Mouse (Mus musculus): ENCODE measurements around the gene Pum1. TPM values are rescaled to one million over a fixed set of nuclear protein-coding genes. Genes with fewer than 3 reads are reported as not detected.
"Not testable (repeated sequence)": the region's sequence is repeated elsewhere in the genome, so short reads cannot be mapped to it uniquely, and the experiment has no call there.

Gene Pum1
- polyA plus RNA-seq, 1 experiment from 2014 or later: 107 TPM

- no peaks in the 10 kb centered on the region for H3K4me1 ChIP-seq (ENCODE audit: control insufficient read depth, insufficient read depth, low read length)
- H3K4me3 ChIP-seq (ENCODE audit: low read depth, low read length): no peak overlapping the region
- no peak for ATAC-seq (ENCODE audit: insufficient read depth, low FRiP score, low TSS enrichment)
- H3K27ac ChIP-seq (ENCODE audit: low read depth, low read length): no peak overlapping the region
- H3K36me3 ChIP-seq (ENCODE audit: control insufficient read depth, insufficient read depth, low read length): no peaks in the 10 kb centered on the region
- H3K9me3 ChIP-seq (ENCODE audit: control insufficient read depth, low read length): no peaks in the 10 kb centered on the region
- no peak overlapping the region for H3K4me2 ChIP-seq (ENCODE audit: low read depth)
- H3K27me3 ChIP-seq (ENCODE audit: control insufficient read depth, insufficient read depth, low read length): no peaks in the 10 kb centered on the region
- no peak for DNase-seq (ENCODE audit: low spot score)
- WGBS: 86% methylated on average over 1 of the region's 1 CpGs
- H3K9ac ChIP-seq (ENCODE audit: low read length): no peak overlapping the region
Measured at GRCm38 (mm10) chr4:130645426-130645825, 17.7 kb upstream of the Pum1 start.

GRCm38 (mm10) chr4:130651286-130651685 lies 11.8 kb upstream of the Pum1 start:
- WGBS: 87% methylated on average over 4 of the region's 4 CpGs
- DNase-seq (ENCODE audit: low spot score): no peak

GRCm38 (mm10) chr4:130652546-130652945 lies 10.6 kb upstream of the Pum1 start:
- Histone ChIP-seq H3K9me3 (ENCODE audit: control insufficient read depth, low read length) (no peaks in the 10 kb centered on the region), H3K27me3 (ENCODE audit: control insufficient read depth, insufficient read depth, low read length) (no peaks in the 10 kb centered on the region), H3K9ac (ENCODE audit: low read length) (no peak overlapping the region), H3K36me3 (ENCODE audit: control insufficient read depth, insufficient read depth, low read length) (no peaks in the 10 kb centered on the region), H3K4me3 (ENCODE audit: low read depth, low read length) (no peak overlapping the region), H3K27ac (ENCODE audit: low read depth, low read length) (no peak overlapping the region), H3K4me2 (ENCODE audit: low read depth) (no peak overlapping the region), H3K4me1 (ENCODE audit: control insufficient read depth, insufficient read depth, low read length) (no peaks in the 10 kb centered on the region)
- 67% methylated on average over 4 of the region's 4 CpGs for WGBS
- DNase-seq (ENCODE audit: low spot score) (peak; percentile 19), ATAC-seq (ENCODE audit: insufficient read depth, low FRiP score, low TSS enrichment) (no peak)

More at GRCm38 (mm10) chr4:130651286-130651685, 11.8 kb upstream of the Pum1 start:
- Histone ChIP-seq H3K9ac (ENCODE audit: low read length) (no peak overlapping the region), H3K27ac (ENCODE audit: low read depth, low read length) (no peak overlapping the region), H3K4me3 (ENCODE audit: low read depth, low read length) (no peak overlapping the region), H3K27me3 (ENCODE audit: control insufficient read depth, insufficient read depth, low read length) (no peaks in the 10 kb centered on the region), H3K4me1 (ENCODE audit: control insufficient read depth, insufficient read depth, low read length) (no peaks in the 10 kb centered on the region), H3K4me2 (ENCODE audit: low read depth) (no peak overlapping the region), H3K36me3 (ENCODE audit: control insufficient read depth, insufficient read depth, low read length) (no peaks in the 10 kb centered on the region), H3K9me3 (ENCODE audit: control insufficient read depth, low read length) (no peaks in the 10 kb centered on the region)
- no peak for ATAC-seq (ENCODE audit: insufficient read depth, low FRiP score, low TSS enrichment)

- no peaks in the 10 kb centered on the region for H3K4me1 ChIP-seq (ENCODE audit: control insufficient read depth, insufficient read depth, low read length)
- WGBS: 58% methylated on average over 1 of the region's 1 CpGs
- no peak overlapping the region for H3K4me2 ChIP-seq (ENCODE audit: low read depth)
- no peak for ATAC-seq (ENCODE audit: insufficient read depth, low FRiP score, low TSS enrichment)
- no peak for DNase-seq (ENCODE audit: low spot score)
- no peaks in the 10 kb centered on the region for H3K27me3 ChIP-seq (ENCODE audit: control insufficient read depth, insufficient read depth, low read length)
- no peaks in the 10 kb centered on the region for H3K9me3 ChIP-seq (ENCODE audit: control insufficient read depth, low read length)
- no peaks in the 10 kb centered on the region for H3K36me3 ChIP-seq (ENCODE audit: control insufficient read depth, insufficient read depth, low read length)
- no peak overlapping the region for H3K27ac ChIP-seq (ENCODE audit: low read depth, low read length)
- no peak overlapping the region for H3K4me3 ChIP-seq (ENCODE audit: low read depth, low read length)
- no peak overlapping the region for H3K9ac ChIP-seq (ENCODE audit: low read length)
Measured at GRCm38 (mm10) chr4:130657820-130658565, 5.1 kb upstream of the Pum1 start.

DNA sequence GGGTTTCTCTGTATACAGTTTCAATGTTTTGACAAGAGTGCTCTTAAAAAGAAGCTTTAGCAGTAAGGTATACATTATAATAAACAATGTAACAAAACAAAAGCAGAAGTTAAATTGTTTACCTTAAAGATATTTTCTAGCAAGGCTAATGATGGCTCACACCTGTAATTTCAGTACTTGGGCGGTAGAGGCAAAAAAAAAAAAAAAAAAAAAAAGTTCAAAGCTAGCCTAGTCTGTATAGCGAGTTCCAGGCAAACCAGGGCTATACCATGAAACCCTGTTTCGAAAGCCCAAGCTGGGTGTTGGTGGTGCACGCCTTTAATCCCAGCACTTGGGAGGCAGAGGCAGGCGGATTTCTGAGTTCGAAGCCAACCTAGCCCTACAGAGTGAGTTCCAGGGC lies 3.7 kb upstream of the Pum1 start:
- H3K9ac ChIP-seq (ENCODE audit: low read length): no peak overlapping the region
- no peak overlapping the region for H3K4me2 ChIP-seq (ENCODE audit: low read depth)
- H3K36me3 ChIP-seq (ENCODE audit: control insufficient read depth, insufficient read depth, low read length): no peaks in the 10 kb centered on the region
- ATAC-seq (ENCODE audit: insufficient read depth, low FRiP score, low TSS enrichment) (no peak), DNase-seq (ENCODE audit: low spot score) (no peak)
- no peak overlapping the region for H3K4me3 ChIP-seq (ENCODE audit: low read depth, low read length)
- 87% methylated on average over 6 of the region's 6 CpGs for WGBS
- no peaks in the 10 kb centered on the region for H3K4me1 ChIP-seq (ENCODE audit: control insufficient read depth, insufficient read depth, low read length)
- H3K9me3 ChIP-seq (ENCODE audit: control insufficient read depth, low read length): no peaks in the 10 kb centered on the region
- no peak overlapping the region for H3K27ac ChIP-seq (ENCODE audit: low read depth, low read length)
- H3K27me3 ChIP-seq (ENCODE audit: control insufficient read depth, insufficient read depth, low read length): no peaks in the 10 kb centered on the region

GRCm38 (mm10) chr4:130660106-130660505 lies 3.0 kb upstream of the Pum1 start:
- no peak overlapping the region for H3K4me2 ChIP-seq (ENCODE audit: low read depth)
- no peaks in the 10 kb centered on the region for H3K36me3 ChIP-seq (ENCODE audit: control insufficient read depth, insufficient read depth, low read length)
- ATAC-seq (ENCODE audit: insufficient read depth, low FRiP score, low TSS enrichment) (no peak), DNase-seq (ENCODE audit: low spot score) (no peak)
- no peak overlapping the region for H3K27ac ChIP-seq (ENCODE audit: low read depth, low read length)
- H3K4me3 ChIP-seq (ENCODE audit: low read depth, low read length): no peak overlapping the region
- WGBS: 80% methylated on average over 2 of the region's 2 CpGs
- no peaks in the 10 kb centered on the region for H3K9me3 ChIP-seq (ENCODE audit: control insufficient read depth, low read length)
- H3K9ac ChIP-seq (ENCODE audit: low read length): no peak overlapping the region
- no peaks in the 10 kb centered on the region for H3K27me3 ChIP-seq (ENCODE audit: control insufficient read depth, insufficient read depth, low read length)
- H3K4me1 ChIP-seq (ENCODE audit: control insufficient read depth, insufficient read depth, low read length): peaks cover 4% of the 10 kb centered on the region; the same call in 1 of the 2 replicates

- no peaks in the 10 kb centered on the region for H3K9me3 ChIP-seq (ENCODE audit: control insufficient read depth, low read length)
- no peak overlapping the region for H3K9ac ChIP-seq (ENCODE audit: low read length)
- H3K27me3 ChIP-seq (ENCODE audit: control insufficient read depth, insufficient read depth, low read length): no peaks in the 10 kb centered on the region
- no peak overlapping the region for H3K27ac ChIP-seq (ENCODE audit: low read depth, low read length)
- no peak for DNase-seq (ENCODE audit: low spot score)
- no peaks in the 10 kb centered on the region for H3K36me3 ChIP-seq (ENCODE audit: control insufficient read depth, insufficient read depth, low read length)
- no peak overlapping the region for H3K4me3 ChIP-seq (ENCODE audit: low read depth, low read length)
- H3K4me2 ChIP-seq (ENCODE audit: low read depth): no peak overlapping the region
- 90% methylated on average over 3 of the region's 3 CpGs for WGBS
- H3K4me1 ChIP-seq (ENCODE audit: control insufficient read depth, insufficient read depth, low read length): peaks cover 4% of the 10 kb centered on the region; the same call in 1 of the 2 replicates
- ATAC-seq (ENCODE audit: insufficient read depth, low FRiP score, low TSS enrichment): no peak
Measured at GRCm38 (mm10) chr4:130661151-130661550, 2.0 kb upstream of the Pum1 start.

DNA sequence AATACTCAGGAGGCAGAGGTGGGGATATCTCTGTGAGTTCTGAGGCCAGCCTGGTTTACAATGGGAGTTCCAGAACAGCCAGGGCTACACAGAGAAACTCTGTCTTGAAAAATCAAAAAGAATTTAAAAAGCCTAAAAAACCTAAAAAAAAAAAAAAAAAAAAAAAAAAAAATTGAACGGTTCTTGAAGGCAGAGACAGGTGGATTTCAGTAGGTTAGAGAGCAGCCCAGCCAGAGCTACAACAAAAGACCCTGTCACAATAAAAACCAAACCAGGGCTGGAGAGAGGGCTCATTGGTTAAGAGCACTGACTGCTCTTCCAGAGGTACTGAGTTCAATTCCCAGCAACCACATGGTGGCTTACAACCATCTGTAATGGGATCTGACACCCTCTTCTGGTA lies 816 bp upstream of the Pum1 start:
- not testable (repeated sequence) for H3K9ac ChIP-seq (ENCODE audit: low read length); H3K9me3 ChIP-seq (ENCODE audit: control insufficient read depth, low read length); ATAC-seq (ENCODE audit: insufficient read depth, low FRiP score, low TSS enrichment); DNase-seq (ENCODE audit: low spot score); H3K4me3 ChIP-seq (ENCODE audit: low read depth, low read length); H3K27me3 ChIP-seq (ENCODE audit: control insufficient read depth, insufficient read depth, low read length); H3K4me1 ChIP-seq (ENCODE audit: control insufficient read depth, insufficient read depth, low read length); H3K36me3 ChIP-seq (ENCODE audit: control insufficient read depth, insufficient read depth, low read length); H3K4me2 ChIP-seq (ENCODE audit: low read depth); H3K27ac ChIP-seq (ENCODE audit: low read depth, low read length)
- 90% methylated on average over 1 of the region's 1 CpGs for WGBS

- H3K4me2 ChIP-seq (ENCODE audit: low read depth): peak overlapping the region; percentile 87
- DNase-seq (ENCODE audit: low spot score) (peak; percentile 69), ATAC-seq (ENCODE audit: insufficient read depth, low FRiP score, low TSS enrichment) (peak; percentile 11; the same call in 1 of the 2 replicates)
- H3K36me3 ChIP-seq (ENCODE audit: control insufficient read depth, insufficient read depth, low read length): no peaks in the 10 kb centered on the region
- H3K9ac ChIP-seq (ENCODE audit: low read length): peak overlapping the region; percentile 97
- no peaks in the 10 kb centered on the region for H3K27me3 ChIP-seq (ENCODE audit: control insufficient read depth, insufficient read depth, low read length)
- peaks cover 6% of the 10 kb centered on the region; the same call in 1 of the 2 replicates for H3K4me1 ChIP-seq (ENCODE audit: control insufficient read depth, insufficient read depth, low read length)
- 0% methylated on average over 22 of the region's 22 CpGs for WGBS
- peak overlapping the region; percentile 93 for H3K4me3 ChIP-seq (ENCODE audit: low read depth, low read length)
- H3K27ac ChIP-seq (ENCODE audit: low read depth, low read length): peak overlapping the region; percentile 96
- no peaks in the 10 kb centered on the region for H3K9me3 ChIP-seq (ENCODE audit: control insufficient read depth, low read length)
Measured at GRCm38 (mm10) chr4:130663810-130664401, 785 bp downstream of the Pum1 start.

Data from neural tube, embryonic 11.5 days (tissue).